Mouse (Mus musculus): ENCODE measurements around the gene Ankrd27.

Gene Ankrd27

GRCm38 (mm10) chr7:35583476-35584025 is 2.5 kb upstream of the Ankrd27 start:
- in situ Hi-C loops (cut with MboI, MseI): loop anchor here in 1 of 2 experiments (5.0 kb wide), 1 partner anchor 41 kb away; no protein-coding TSS in a partner anchor

DNA sequence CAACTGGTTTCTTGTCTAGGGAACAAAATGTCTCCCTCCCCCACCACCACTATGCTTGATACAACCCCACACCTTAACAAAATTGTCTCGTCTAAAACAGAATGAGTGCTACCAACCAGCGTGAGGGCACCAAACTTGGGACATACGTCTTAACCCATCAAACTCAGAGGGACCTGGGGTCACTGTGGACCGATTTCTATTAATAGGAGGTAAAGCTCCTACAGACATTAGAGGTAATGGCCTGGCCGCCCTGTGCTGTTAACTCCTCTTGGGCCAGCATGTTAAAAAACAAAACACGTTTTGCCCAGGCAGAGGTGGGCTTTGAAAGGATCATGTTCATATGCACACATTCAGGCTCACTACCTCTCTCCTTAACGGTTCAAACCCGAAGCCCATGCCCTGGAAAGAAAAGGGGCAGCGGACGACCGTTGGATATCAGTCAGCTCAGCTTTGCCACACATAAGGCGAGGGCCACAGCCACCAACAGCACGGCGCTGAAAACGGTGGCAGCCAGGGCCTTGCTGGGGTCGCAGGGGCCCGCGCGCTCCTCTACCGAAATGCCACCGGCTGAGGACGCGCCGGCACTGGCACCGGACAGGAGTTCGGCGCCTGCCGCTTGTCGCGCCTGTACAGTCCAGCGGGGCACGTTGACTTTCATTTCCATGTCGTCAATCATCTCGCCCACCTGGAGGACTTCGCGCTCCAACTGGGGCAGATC is 1.8 kb upstream of the Ankrd27 start:
- in situ Hi-C loops (cut with MboI, MseI): loop anchor here in 1 of 2 experiments (5.0 kb wide), 1 partner anchor 42 kb away; no protein-coding TSS in a partner anchor

- in situ Hi-C loops (cut with MboI, MseI): loop anchor here in 1 of 2 experiments (5.0 kb wide), 1 partner anchor 42 kb away; no protein-coding TSS in a partner anchor
Measured at GRCm38 (mm10) chr7:35584786-35585190, 1.3 kb upstream of the Ankrd27 start.

GRCm38 (mm10) chr7:35585191-35586054 is 621 bp upstream of the Ankrd27 start, which contains the start of gene Rgs9bp:
TSS of gene Rgs9bp (minus strand) at chr7:35585582.
- in situ Hi-C loops (cut with MboI, MseI): no loop called here

GRCm38 (mm10) chr7:35586906-35587445 is 932 bp downstream of the Ankrd27 start:
- in situ Hi-C loops (cut with MboI, MseI): no loop called here

GRCm38 (mm10) chr7:35587728-35588127 is 1.7 kb downstream of the Ankrd27 start:
- in situ Hi-C loops (cut with MboI, MseI): no loop called here

- in situ Hi-C loops (cut with MboI, MseI): no loop called here
Measured at GRCm38 (mm10) chr7:35588680-35589428, 2.8 kb downstream of the Ankrd27 start.

GRCm38 (mm10) chr7:35589485-35589884 is 3.4 kb downstream of the Ankrd27 start:
- in situ Hi-C loops (cut with MboI, MseI): no loop called here

- in situ Hi-C loops (cut with MboI, MseI): no loop called here
Measured at GRCm38 (mm10) chr7:35590731-35591191, 4.7 kb downstream of the Ankrd27 start.

- in situ Hi-C loops (cut with MboI, MseI): no loop called here
Measured at GRCm38 (mm10) chr7:35594311-35594710, 8.3 kb downstream of the Ankrd27 start.

GRCm38 (mm10) chr7:35599492-35599891 is 13.4 kb downstream of the Ankrd27 start:
- in situ Hi-C loops (cut with MboI, MseI): no loop called here

- in situ Hi-C loops (cut with MboI, MseI): no loop called here
Measured at GRCm38 (mm10) chr7:35600031-35600430, 14.0 kb downstream of the Ankrd27 start.

DNA sequence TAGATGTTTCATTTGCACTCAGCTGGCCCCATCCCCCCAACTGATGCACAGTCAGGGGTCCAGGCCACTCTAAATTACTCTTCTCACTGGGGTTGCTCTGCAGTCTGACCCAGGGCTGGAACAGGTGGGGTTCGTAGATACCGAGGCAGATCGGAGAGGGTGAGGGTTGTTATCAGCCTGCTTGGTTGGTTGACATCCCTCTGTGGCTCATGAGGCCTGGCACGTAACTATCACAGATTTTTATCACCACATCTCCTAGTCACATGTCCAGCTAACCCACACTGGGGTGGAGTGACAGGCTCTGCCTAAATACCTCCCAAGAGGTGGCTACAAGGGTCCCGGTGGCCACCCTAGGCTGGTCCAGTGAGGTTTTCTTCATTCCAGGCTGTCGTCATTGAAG is 15.1 kb downstream of the Ankrd27 start:
- in situ Hi-C loops (cut with MboI, MseI): no loop called here

DNA sequence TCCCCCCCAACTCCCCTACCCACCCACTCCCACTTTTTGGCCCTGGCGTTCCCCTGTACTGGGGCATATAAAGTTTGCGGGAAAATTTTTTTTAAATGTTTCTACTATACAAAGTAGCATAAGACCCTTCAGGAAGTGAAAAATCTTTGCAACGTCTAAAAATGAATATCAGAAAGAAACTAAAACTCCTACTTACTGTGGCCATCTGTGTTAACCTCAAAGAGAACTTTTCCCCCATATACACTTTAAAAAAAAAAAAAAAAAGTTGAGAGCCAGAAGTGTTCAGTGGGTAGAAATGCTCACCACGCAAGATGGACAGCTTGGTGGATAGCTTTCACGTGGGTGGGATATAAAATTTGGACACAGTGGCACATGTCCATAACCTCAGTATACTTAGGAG is 16.7 kb downstream of the Ankrd27 start:
- in situ Hi-C loops (cut with MboI, MseI): no loop called here

DNA sequence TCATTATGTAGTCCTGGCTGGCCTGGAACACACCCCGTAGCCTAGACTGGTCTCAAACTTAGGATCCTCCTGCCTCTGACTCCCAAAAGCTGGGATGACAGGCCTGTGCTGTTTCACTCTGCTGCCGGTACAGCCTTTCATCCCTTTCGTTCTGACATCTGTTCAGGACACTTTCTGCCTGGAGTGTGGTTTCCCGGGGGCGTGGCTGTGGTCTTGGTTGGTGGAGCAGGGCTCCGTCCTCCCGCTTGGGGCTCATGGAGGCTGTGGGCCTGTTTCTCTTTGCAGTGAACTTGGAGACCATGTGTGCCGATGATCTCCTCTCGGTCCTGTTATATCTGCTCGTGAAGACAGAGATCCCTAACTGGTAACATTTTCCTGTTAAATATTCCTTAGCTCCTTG is 20.8 kb downstream of the Ankrd27 start:
- in situ Hi-C loops (cut with MboI, MseI): no loop called here

GRCm38 (mm10) chr7:35609245-35609644 is 23.2 kb downstream of the Ankrd27 start:
- in situ Hi-C loops (cut with MboI, MseI): no loop called here

DNA sequence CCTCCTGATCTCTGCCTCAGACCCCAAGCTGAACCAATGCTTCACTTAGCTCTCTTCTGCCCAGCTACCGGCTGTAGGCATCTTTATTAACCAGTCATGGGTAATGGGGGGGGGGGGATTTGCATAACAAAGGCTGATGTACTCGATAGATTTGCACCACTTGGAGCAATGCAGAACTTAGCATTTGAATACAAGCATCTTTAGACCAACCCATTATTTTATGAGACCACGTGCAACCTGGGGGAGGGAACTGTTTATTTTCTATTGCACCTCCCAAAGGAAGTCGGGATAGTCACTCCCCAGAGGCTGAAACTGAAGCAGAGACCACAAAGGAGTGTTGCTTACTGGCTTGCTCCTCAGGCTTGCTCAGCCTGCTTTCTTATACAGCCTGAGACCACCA is 31.5 kb downstream of the Ankrd27 start:
- in situ Hi-C loops (cut with MboI, MseI): no loop called here

- in situ Hi-C loops (cut with MboI, MseI): no loop called here
Measured at GRCm38 (mm10) chr7:35622626-35623025, 36.6 kb downstream of the Ankrd27 start.

DNA sequence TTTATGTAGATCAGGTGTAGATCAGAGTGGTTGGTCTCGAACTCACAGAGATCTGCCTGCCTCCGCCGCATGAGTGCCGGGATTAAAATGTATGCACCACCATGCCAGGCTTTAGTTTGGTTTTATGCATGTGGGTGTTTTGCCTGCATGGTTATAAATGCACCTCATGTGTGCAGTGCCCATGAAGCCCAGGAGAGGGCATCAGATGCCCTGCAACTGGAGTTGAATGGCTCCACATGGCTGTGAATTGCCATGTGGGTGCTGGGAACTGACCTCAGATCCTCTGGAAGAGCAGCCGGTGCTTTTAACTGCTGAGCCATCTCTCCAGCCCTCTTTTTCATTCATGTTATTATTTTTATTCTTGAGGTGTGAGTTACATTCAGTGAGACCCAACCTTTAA is 40.0 kb downstream of the Ankrd27 start:
- in situ Hi-C loops (cut with MboI, MseI): no loop called here

DNA sequence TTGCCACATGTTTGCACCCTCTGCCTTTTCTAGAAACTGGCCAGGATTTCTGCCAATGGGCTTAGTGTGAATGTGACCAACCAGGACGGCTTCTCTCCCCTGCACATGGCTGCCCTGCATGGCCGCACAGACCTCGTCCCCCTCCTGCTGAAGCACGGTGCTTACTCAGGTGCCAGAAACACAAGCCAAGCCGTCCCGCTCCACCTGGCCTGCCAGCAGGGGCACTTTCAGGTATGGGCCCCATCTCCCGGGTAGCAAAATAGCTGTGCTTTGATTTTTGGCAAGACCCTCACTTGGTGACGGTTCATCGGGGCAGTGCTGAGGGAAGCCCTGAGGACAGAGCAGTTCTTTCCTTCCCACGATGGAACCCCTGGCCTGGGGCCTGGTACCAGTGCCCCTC is 41.3 kb downstream of the Ankrd27 start:
- in situ Hi-C loops (cut with MboI, MseI): no loop called here

- in situ Hi-C loops (cut with MboI, MseI): no loop called here
Measured at GRCm38 (mm10) chr7:35628496-35628895, 42.5 kb downstream of the Ankrd27 start.

Data from T-helper 17 cell (primary cell).